Mouse (Mus musculus) forebrain, embryonic 15.5 days (tissue): ENCODE measurements around the gene Bbx. TPM values are rescaled to one million over a fixed set of nuclear protein-coding genes. Genes with fewer than 3 reads are reported as not detected.

Experiments
- ATAC-seq: fragments of 200-750 bp; cut with Nextera tagmentation; replicated peaks from 2 replicates; pipeline ENCODE4 v1.8.0; 2017; ENCODE audit warnings: mild to moderate bottlenecking, moderate TSS enrichment, moderate library complexity
- H3K27ac ChIP-seq: fragments of 300-500 bp; sonication (generic); replicated peaks from 2 replicates; pipeline ENCODE4 v1.5.1; 2015; ENCODE audit warnings: mild to moderate bottlenecking, inconsistent platforms
- H3K27me3 ChIP-seq: fragments of 300-500 bp; sonication (generic); 2 replicates; pipeline ENCODE4 v1.6.1; 2015; ENCODE audit warnings: inconsistent platforms
- H3K36me3 ChIP-seq: fragments of 300-500 bp; sonication (generic); 2 replicates; pipeline ENCODE4 v1.6.1; 2015; ENCODE audit warnings: mild to moderate bottlenecking, inconsistent platforms
- H3K4me1 ChIP-seq: fragments of 300-500 bp; sonication (generic); 2 replicates; pipeline ENCODE4 v1.6.1; 2015; ENCODE audit warnings: inconsistent platforms
- H3K4me2 ChIP-seq: fragments of 300-500 bp; sonication (generic); replicated peaks from 2 replicates; pipeline ENCODE4 v1.6.1; 2015; ENCODE audit warnings: mild to moderate bottlenecking, inconsistent platforms
- H3K4me3 ChIP-seq: fragments of 300-500 bp; sonication (generic); 2 replicates; pipeline ENCODE4 v1.5.1; 2015; ENCODE audit warnings: mild to moderate bottlenecking, inconsistent platforms
- H3K9ac ChIP-seq: fragments of 300-500 bp; sonication (generic); replicated peaks from 2 replicates; pipeline ENCODE4 v1.6.1; 2015; ENCODE audit warnings: mild to moderate bottlenecking, inconsistent platforms
- H3K9me3 ChIP-seq: fragments of 300-500 bp; sonication (generic); 2 replicates; pipeline ENCODE4 v1.6.1; 2016; ENCODE audit warnings: inconsistent platforms
- WGBS: fragments of 180-500 bp; shearing (Covaris S2); methylation state at CpG from one replicate; pipeline ENCODE4 v1.1.7; 2015; ENCODE audit warnings: mixed read lengths; 5-methylcytosine and 5-hydroxymethylcytosine counted together
- polyA plus RNA-seq: library from polyadenylated mRNA; unstranded; fragments of >200 nt; fragmentation: Nextera tagmentation; extraction: Ambion mirVana; gene quantifications from 2 replicates; pipeline ENCODE4 v1.2.1, GENCODE M21; 2015

Gene Bbx
- polyA plus RNA-seq, 1 experiment from 2014 or later = 33.5 TPM

GRCm38 (mm10) chr16:50388499-50388898 lies 43.7 kb downstream of the Bbx start:
- Histone ChIP-seq H3K27ac (no peak overlapping the region), H3K4me3 (no peak overlapping the region), H3K4me1 (no peaks in the 10 kb centered on the region), H3K9ac (no peak overlapping the region), H3K4me2 (no peak overlapping the region), H3K9me3 (no peaks in the 10 kb centered on the region), H3K27me3 (no peaks in the 10 kb centered on the region), H3K36me3 (no peaks in the 10 kb centered on the region)
- WGBS = 83% methylated on average over 3 of the region's 3 CpGs
- ATAC-seq = no peak

- WGBS = 90% methylated on average over 8 of the region's 8 CpGs
- Histone ChIP-seq H3K4me2 (no peak overlapping the region), H3K27me3 (no peaks in the 10 kb centered on the region), H3K9ac (no peak overlapping the region), H3K27ac (no peak overlapping the region), H3K36me3 (no peaks in the 10 kb centered on the region), H3K4me1 (peaks cover 14% of the 10 kb centered on the region), H3K9me3 (no peaks in the 10 kb centered on the region), H3K4me3 (no peak overlapping the region)
- ATAC-seq = no peak
These were observed 48.6 kb downstream of the Bbx start for GRCm38 (mm10) chr16:50383541-50383940.

GRCm38 (mm10) chr16:50381351-50381746 lies 50.8 kb downstream of the Bbx start:
- Histone ChIP-seq H3K9ac (no peak overlapping the region), H3K4me3 (peak overlapping the region; percentile 27), H3K27me3 (no peaks in the 10 kb centered on the region), H3K4me1 (peaks cover 14% of the 10 kb centered on the region), H3K9me3 (no peaks in the 10 kb centered on the region), H3K4me2 (peak overlapping the region; percentile 39), H3K36me3 (no peaks in the 10 kb centered on the region), H3K27ac (no peak overlapping the region)
- 5% methylated on average over 7 of the region's 7 CpGs for WGBS
- peak; percentile 83 for ATAC-seq

GRCm38 (mm10) chr16:50380682-50381350 lies 51.4 kb downstream of the Bbx start:
- H3K9ac ChIP-seq = no peak overlapping the region
- ATAC-seq = peak; percentile 92
- WGBS = 23% methylated on average over 10 of the region's 10 CpGs

GRCm38 (mm10) chr16:50380232-50380631 lies 52.0 kb downstream of the Bbx start:
- Histone ChIP-seq H3K4me3 (no peak overlapping the region), H3K27me3 (no peaks in the 10 kb centered on the region), H3K9ac (no peak overlapping the region), H3K9me3 (no peaks in the 10 kb centered on the region), H3K4me2 (no peak overlapping the region), H3K27ac (no peak overlapping the region), H3K4me1 (peaks cover 14% of the 10 kb centered on the region), H3K36me3 (no peaks in the 10 kb centered on the region)
- WGBS = 46% methylated on average over 7 of the region's 7 CpGs
- no peak for ATAC-seq

More at GRCm38 (mm10) chr16:50380682-50381350, 51.4 kb downstream of the Bbx start:
- H3K4me1 ChIP-seq = peaks cover 14% of the 10 kb centered on the region
- H3K36me3 ChIP-seq = no peaks in the 10 kb centered on the region
- no peaks in the 10 kb centered on the region for H3K27me3 ChIP-seq
- no peak overlapping the region for H3K27ac ChIP-seq
- peak overlapping the region; percentile 39 for H3K4me2 ChIP-seq
- H3K4me3 ChIP-seq = peak overlapping the region; percentile 27
- no peaks in the 10 kb centered on the region for H3K9me3 ChIP-seq

GRCm38 (mm10) chr16:50374611-50375010 lies 57.6 kb downstream of the Bbx start:
- 93% methylated on average over 3 of the region's 3 CpGs for WGBS
- Histone ChIP-seq H3K4me3 (no peak overlapping the region), H3K9me3 (no peaks in the 10 kb centered on the region), H3K9ac (no peak overlapping the region), H3K27me3 (no peaks in the 10 kb centered on the region), H3K4me1 (no peaks in the 10 kb centered on the region), H3K36me3 (no peaks in the 10 kb centered on the region), H3K4me2 (no peak overlapping the region), H3K27ac (no peak overlapping the region)
- no peak for ATAC-seq

GRCm38 (mm10) chr16:50373685-50374084 lies 58.5 kb downstream of the Bbx start:
- 20% methylated on average over 5 of the region's 5 CpGs for WGBS

GRCm38 (mm10) chr16:50372543-50372942 lies 59.6 kb downstream of the Bbx start:
- H3K36me3 ChIP-seq = no peaks in the 10 kb centered on the region
- no peak overlapping the region for H3K4me2 ChIP-seq
- WGBS = 84% methylated on average over 2 of the region's 2 CpGs
- no peak overlapping the region for H3K9ac ChIP-seq
- no peaks in the 10 kb centered on the region for H3K4me1 ChIP-seq
- no peaks in the 10 kb centered on the region for H3K27me3 ChIP-seq
- H3K9me3 ChIP-seq = no peaks in the 10 kb centered on the region
- H3K27ac ChIP-seq = no peak overlapping the region
- H3K4me3 ChIP-seq = no peak overlapping the region
- no peak for ATAC-seq

More at GRCm38 (mm10) chr16:50373685-50374084, 58.5 kb downstream of the Bbx start:
- no peak overlapping the region for H3K4me2 ChIP-seq
- no peak overlapping the region for H3K27ac ChIP-seq
- H3K27me3 ChIP-seq = no peaks in the 10 kb centered on the region
- no peaks in the 10 kb centered on the region for H3K4me1 ChIP-seq
- H3K9me3 ChIP-seq = no peaks in the 10 kb centered on the region
- ATAC-seq = no peak
- no peak overlapping the region for H3K4me3 ChIP-seq
- H3K36me3 ChIP-seq = no peaks in the 10 kb centered on the region
- no peak overlapping the region for H3K9ac ChIP-seq

- ATAC-seq = no peak
- Histone ChIP-seq H3K4me2 (no peak overlapping the region), H3K9ac (no peak overlapping the region), H3K4me3 (no peak overlapping the region), H3K27me3 (no peaks in the 10 kb centered on the region), H3K4me1 (no peaks in the 10 kb centered on the region), H3K27ac (no peak overlapping the region), H3K36me3 (no peaks in the 10 kb centered on the region), H3K9me3 (no peaks in the 10 kb centered on the region)
- 66% methylated on average over 3 of the region's 3 CpGs for WGBS
These were observed 60.7 kb downstream of the Bbx start for GRCm38 (mm10) chr16:50371460-50371859.

GRCm38 (mm10) chr16:50370423-50370822 lies 61.8 kb downstream of the Bbx start:
- no peak for ATAC-seq
- no peak overlapping the region for H3K9ac ChIP-seq
- 0 out of 2 replicates have a peak, but pooled peaks cover 2% of the 10 kb centered on the region for H3K4me1 ChIP-seq
- H3K36me3 ChIP-seq = no peaks in the 10 kb centered on the region
- 91% methylated on average over 2 of the region's 2 CpGs for WGBS
- H3K27me3 ChIP-seq = no peaks in the 10 kb centered on the region
- no peaks in the 10 kb centered on the region for H3K9me3 ChIP-seq
- H3K4me2 ChIP-seq = no peak overlapping the region
- no peak overlapping the region for H3K4me3 ChIP-seq
- no peak overlapping the region for H3K27ac ChIP-seq

GRCm38 (mm10) chr16:50366556-50366955 lies 65.6 kb downstream of the Bbx start:
- Histone ChIP-seq H3K36me3 (no peaks in the 10 kb centered on the region), H3K9me3 (no peaks in the 10 kb centered on the region), H3K4me1 (peaks cover 17% of the 10 kb centered on the region), H3K4me2 (no peak overlapping the region), H3K4me3 (no peak overlapping the region), H3K27me3 (no peaks in the 10 kb centered on the region), H3K27ac (no peak overlapping the region), H3K9ac (no peak overlapping the region)
- no peak for ATAC-seq
- 57% methylated on average over 5 of the region's 5 CpGs for WGBS

GRCm38 (mm10) chr16:50364189-50365059 lies 67.8 kb downstream of the Bbx start:
- H3K27me3 ChIP-seq = no peaks in the 10 kb centered on the region
- peak overlapping the region; percentile 76 for H3K27ac ChIP-seq
- ATAC-seq = peak; percentile 94
- no peaks in the 10 kb centered on the region for H3K9me3 ChIP-seq
- no peaks in the 10 kb centered on the region for H3K36me3 ChIP-seq
- WGBS = 7% methylated on average over 11 of the region's 11 CpGs
- H3K4me3 ChIP-seq = peak overlapping the region; percentile 39
- H3K9ac ChIP-seq = peak overlapping the region; percentile 39
- H3K4me2 ChIP-seq = peak overlapping the region; percentile 47
- H3K4me1 ChIP-seq = peaks cover 17% of the 10 kb centered on the region
